Mouse (Mus musculus) thymus, postnatal 4 days (tissue): ENCODE data around the gene Smu1.

Experiments
- DNase-seq: peaks from one replicate; pipeline ENCODE4 v3.0.0; 2021

Gene Smu1

GRCm38 (mm10) chr4:40735351-40735750 is 22.4 kb downstream of the Smu1 start:
- no peak for DNase-seq

GRCm38 (mm10) chr4:40731262-40731661 is 26.5 kb downstream of the Smu1 start:
- no peak for DNase-seq

DNA sequence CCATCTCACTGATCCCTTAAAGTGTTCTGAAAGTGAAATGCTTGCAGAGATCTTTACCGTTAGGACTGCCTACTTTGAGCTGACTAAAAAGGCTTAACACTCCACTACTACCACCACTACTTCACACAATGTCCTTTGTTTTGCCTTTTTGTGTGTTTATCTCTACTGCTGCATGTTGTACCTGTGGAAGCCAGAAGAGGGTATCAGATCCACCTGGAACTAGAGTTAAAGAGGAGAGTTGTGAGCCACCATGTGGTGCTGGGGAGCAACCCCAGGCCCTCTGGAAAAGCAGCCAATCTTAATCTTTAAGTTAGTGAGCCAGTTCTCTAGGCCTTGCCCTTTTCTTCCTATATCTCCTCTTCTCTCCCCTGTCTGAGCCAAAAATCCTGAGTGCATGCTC is 30.5 kb downstream of the Smu1 start:
- peak; percentile 19 for DNase-seq

GRCm38 (mm10) chr4:40725554-40725953 is 32.2 kb downstream of the Smu1 start:
- no peak for DNase-seq

DNA sequence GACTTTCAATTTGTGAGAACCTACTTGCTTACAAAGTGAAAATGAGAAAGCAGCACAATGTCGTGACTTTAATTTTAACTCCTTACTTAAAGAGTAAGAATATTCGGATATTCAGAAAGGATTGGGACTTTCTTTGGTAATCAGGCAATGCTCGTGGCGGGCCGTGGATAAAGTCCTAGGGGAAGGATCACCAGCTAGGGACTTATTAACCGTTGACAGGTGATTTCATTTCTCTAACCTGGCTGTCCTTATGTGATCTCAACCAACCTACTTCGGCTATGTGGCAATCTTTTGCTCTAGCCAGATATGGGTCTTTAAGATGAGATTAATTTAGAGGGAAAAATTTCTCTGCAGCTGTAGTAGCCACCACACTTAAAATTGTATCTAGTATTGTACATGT is 32.6 kb downstream of the Smu1 start:
- no peak for DNase-seq

DNA sequence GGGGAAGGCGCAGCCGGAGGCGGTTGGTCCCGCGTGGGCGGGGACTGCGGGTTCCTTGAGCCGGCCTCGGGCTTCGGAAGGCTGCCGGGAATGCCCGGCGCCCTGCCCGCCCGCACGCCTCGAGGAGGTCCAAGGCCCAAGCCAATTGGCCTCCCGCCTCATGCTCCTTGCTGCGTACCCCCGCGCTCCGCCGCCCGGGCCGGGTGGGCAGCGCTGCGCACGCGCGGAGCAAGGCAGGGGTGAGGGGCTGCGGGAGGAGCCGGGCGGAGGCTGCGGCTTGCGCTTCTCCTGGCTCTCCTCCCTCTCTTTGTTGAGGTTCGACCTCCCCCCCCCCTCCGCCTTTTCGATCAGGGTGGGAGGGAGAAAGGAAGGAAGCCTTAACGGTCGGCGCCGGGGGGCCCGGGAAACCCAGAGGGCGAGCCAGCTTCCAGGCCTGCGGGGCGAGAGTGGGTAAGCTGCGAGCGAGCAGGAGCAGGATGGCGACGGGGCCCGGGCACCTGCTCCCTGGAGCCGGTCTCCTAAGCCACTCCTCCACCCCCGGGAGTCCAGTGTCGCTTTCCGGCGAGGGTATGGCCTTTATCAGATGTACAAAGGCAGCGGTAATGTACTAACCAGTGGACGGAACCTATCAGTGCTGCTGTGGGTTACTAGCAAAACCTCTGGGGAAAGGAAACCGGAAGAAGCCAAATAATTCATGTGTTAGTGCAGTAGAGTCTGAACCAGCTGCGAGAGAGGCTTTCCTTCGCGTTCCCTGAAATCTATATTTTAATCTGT is 34.8 kb downstream of the Smu1 start:
- peak; percentile 89 for DNase-seq

GRCm38 (mm10) chr4:40722011-40722666 is 35.6 kb downstream of the Smu1 start, which contains the start of gene Dnaja1:
Dnaja1 (plus strand) TSS chr4:40722150.
- DNase-seq = peak; percentile 100

- peak; percentile 24 for DNase-seq
Observed at GRCm38 (mm10) chr4:40720910-40721309, 36.8 kb downstream of the Smu1 start.

GRCm38 (mm10) chr4:40717141-40717540 is 40.6 kb downstream of the Smu1 start:
- no peak for DNase-seq

- no peak for DNase-seq
Observed at GRCm38 (mm10) chr4:40703710-40704275, 53.9 kb downstream of the Smu1 start.

DNA sequence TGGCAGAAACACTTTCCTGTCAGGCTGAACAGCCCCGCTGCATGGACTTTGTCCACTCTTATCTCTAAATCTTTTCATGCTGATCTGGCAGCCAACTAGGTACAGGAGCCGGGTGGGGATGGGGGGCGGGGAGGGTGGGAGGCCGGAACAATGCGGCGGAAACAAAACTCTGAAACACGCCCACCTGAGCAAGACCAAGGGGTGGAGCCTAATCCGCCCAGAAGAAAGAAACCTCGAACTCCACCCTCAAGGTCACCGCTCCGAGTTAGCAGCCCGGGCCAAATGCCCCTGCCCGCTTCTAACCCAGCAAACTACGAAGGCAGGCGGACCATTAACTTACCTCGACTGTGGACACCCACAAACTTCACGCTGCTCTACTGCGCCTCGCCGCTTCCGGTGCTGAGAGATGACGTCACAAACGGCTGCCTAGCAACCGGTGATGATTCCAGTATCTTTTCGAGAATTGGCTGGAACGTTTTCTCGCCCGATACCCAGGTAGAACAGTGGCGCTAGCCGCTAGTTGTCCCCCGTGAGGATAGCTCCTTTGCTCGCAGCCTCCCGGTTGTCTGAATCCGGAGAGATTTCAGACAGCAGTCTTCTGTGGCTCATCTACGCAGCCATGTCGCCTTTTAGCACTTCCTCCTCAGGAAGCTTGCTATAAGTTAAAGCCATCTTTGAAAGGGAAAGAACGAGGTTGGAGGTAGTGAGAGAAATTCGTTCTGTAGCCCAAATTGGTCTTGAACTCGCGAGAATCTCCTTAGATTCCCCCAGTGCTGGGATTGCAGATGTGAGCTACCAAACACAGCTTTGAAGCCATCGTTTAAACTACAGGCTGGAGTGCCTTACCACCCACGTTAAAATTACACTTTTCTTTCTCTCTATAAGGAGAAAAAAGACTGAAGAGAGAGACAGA is 54.7 kb downstream of the Smu1 start, which contains the start of gene Aptx:
Gene Aptx, minus strand, starts transcription at position 398 of the 913 bp plus-strand sequence.
- peak; percentile 96 for DNase-seq

DNA sequence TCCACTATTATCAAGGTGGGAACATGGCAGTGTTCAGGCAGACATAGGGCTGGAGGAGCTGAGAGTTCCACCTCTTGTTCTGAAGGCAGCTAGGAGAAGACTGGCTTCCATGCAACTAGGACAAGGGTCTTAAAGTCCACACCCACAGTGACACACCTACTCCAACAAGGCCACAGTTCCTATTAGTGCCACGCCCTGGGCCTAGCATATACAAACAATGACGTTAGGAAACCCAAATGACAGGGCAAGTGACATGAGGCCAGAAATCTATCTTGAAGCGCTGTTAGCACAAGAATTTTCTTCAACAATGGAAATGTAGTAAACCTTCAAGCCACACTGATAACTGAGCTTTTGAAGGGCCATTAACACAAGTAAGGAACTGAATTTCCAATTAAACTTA is 55.9 kb downstream of the Smu1 start:
- DNase-seq = no peak

DNA sequence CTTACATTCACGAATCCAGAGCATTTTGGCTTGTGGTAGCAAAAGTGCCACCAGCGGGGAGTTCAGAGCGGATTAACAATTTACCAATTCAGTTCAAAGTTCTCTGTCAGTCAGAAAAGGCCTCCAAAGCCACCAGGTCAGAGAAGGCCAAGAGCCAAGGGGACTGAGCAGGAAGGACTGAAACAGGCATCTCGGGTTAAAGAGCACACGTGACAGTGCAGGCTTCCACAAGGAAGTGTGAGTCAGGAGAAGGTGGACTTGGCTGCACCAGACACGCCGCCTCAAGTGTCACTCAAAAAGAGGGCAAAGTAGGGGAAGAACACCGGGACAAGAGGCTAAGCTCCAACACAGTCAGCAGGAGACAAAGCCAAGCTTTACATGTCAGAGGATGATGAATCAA is 57.5 kb downstream of the Smu1 start:
- no peak for DNase-seq

GRCm38 (mm10) chr4:40697059-40697458 is 60.7 kb downstream of the Smu1 start:
- DNase-seq = no peak

GRCm38 (mm10) chr4:40691100-40691499 is 66.6 kb downstream of the Smu1 start:
- no peak for DNase-seq
